Comparison of ENCODE assay signal across 8 mouse cellular contexts in the genomic region with DNA sequence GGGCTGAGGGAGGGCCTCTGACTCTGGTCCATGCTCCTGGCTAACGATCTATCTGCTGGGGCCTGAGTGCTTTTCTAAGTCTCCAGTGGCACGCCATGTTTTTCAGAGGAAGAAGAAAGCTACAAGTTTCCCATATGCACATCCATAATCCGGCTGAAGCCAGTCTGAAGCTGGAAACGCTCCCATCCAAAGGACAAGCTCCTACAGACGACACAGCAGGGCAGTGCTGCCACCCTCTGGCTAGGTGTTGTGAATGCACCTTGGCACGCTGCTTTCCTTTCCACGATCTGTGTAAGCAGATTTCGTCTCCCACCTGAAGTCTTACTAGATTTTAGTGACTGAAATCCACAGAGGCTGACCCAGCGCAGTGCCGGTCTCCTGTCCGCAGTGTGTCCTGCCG. TPM values are rescaled to one million over a fixed set of nuclear protein-coding genes. Genes with fewer than 3 reads are reported as not detected.
DNase-seq lines count a peak whose midpoint lies in the region; ATAC-seq and TF ChIP-seq lines count a peak whose summit lies in the region.

No protein-coding gene starts in this region.

- no peak overlapping the region for H3K9ac ChIP-seq in kidney, embryonic 15.5 days
- peak overlapping the region; percentile 51 for H3K9ac ChIP-seq in limb, embryonic 14.5 days (ENCODE audit: low read depth, low read length, severe bottlenecking)
- H3K9ac ChIP-seq in stomach, embryonic 16.5 days (ENCODE audit: low read length): peak overlapping the region; percentile 13; the same call in 1 of the 2 replicates

- H3K4me1 ChIP-seq in bone marrow macrophage, adult 2 months (ENCODE audit: control insufficient read depth, insufficient read depth, low read length): no peaks in the 10 kb centered on the region
- H3K4me1 ChIP-seq in embryonic fibroblast, embryonic 13.5 days (ENCODE audit: control insufficient read depth, insufficient read depth, low read length): peaks cover 7% of the 10 kb centered on the region; the same call in 1 of the 2 replicates
- H3K4me1 ChIP-seq in kidney, embryonic 15.5 days: 0 out of 2 replicates have a peak, but pooled peaks cover 4% of the 10 kb centered on the region
- H3K4me1 ChIP-seq in limb, embryonic 14.5 days (ENCODE audit: control insufficient read depth, insufficient read depth, low read length): peaks cover 4% of the 10 kb centered on the region
- H3K4me1 ChIP-seq in stomach, embryonic 16.5 days (ENCODE audit: control insufficient read depth, insufficient read depth, low read length): no peaks in the 10 kb centered on the region

- DNase-seq in CD4-positive, CD25-positive, alpha-beta regulatory T cell, adult 2 months (ENCODE audit: low read depth, low spot score): peak; percentile 73
- peak; percentile 42 to 79 for DNase-seq in heart, adult 9 months (ENCODE audit: low spot score in 2 of 2)
- peak; percentile 94 for DNase-seq in limb, embryonic 14.5 days (ENCODE audit: low spot score)
- peak; percentile 62 for DNase-seq in neural tube, embryonic 10.5 days (ENCODE audit: extremely low spot score, low spot score)

- H3K27me3 ChIP-seq in kidney, embryonic 15.5 days: no peaks in the 10 kb centered on the region
- H3K27me3 ChIP-seq in limb, embryonic 14.5 days (ENCODE audit: control insufficient read depth, insufficient read depth, low read length): no peaks in the 10 kb centered on the region
- H3K27me3 ChIP-seq in stomach, embryonic 16.5 days (ENCODE audit: control insufficient read depth, insufficient read depth, low read length): no peaks in the 10 kb centered on the region

- no peaks in the 10 kb centered on the region for H3K9me3 ChIP-seq in kidney, embryonic 15.5 days (replicated peaks)
- H3K9me3 ChIP-seq in limb, embryonic 14.5 days (ENCODE audit: control insufficient read depth, low read length): no peaks in the 10 kb centered on the region
- no peaks in the 10 kb centered on the region for H3K9me3 ChIP-seq in stomach, embryonic 16.5 days (replicated peaks; ENCODE audit: control insufficient read depth, low read length)

- TF ChIP-seq CTCF in bone marrow macrophage, adult 2 months (IDR thresholded peaks at IDR 0.05; ENCODE audit: low read depth, low read length): peak; percentile 75
- TF ChIP-seq CTCF in embryonic fibroblast, embryonic 13.5 days (IDR thresholded peaks at IDR 0.05; ENCODE audit: borderline replicate concordance, insufficient read depth, low read length): peak; percentile 100

- H3K27ac ChIP-seq in bone marrow macrophage, adult 2 months (ENCODE audit: insufficient read depth, low read depth, low read length): no peak overlapping the region
- H3K27ac ChIP-seq in embryonic fibroblast, embryonic 13.5 days (ENCODE audit: insufficient read depth, low read length): no peak overlapping the region
- H3K27ac ChIP-seq in kidney, embryonic 15.5 days: peak overlapping the region; percentile 61
- peak overlapping the region; percentile 74; the same call in 1 of the 2 replicates for H3K27ac ChIP-seq in limb, embryonic 14.5 days (replicated peaks; ENCODE audit: low read depth, low read length)
- H3K27ac ChIP-seq in stomach, embryonic 16.5 days (ENCODE audit: low read length): no peak overlapping the region

- H3K4me3 ChIP-seq in bone marrow macrophage, adult 2 months (ENCODE audit: insufficient read depth, low read length): no peak overlapping the region
- H3K4me3 ChIP-seq in embryonic fibroblast, embryonic 13.5 days (ENCODE audit: insufficient read depth, low read length): no peak overlapping the region
- H3K4me3 ChIP-seq in kidney, embryonic 15.5 days (replicated peaks): no peak overlapping the region
- no peak overlapping the region for H3K4me3 ChIP-seq in limb, embryonic 14.5 days (replicated peaks; ENCODE audit: low read length)
- no peak overlapping the region for H3K4me3 ChIP-seq in stomach, embryonic 16.5 days (replicated peaks; ENCODE audit: low read length)

- peaks cover 71% of the 10 kb centered on the region for H3K36me3 ChIP-seq in kidney, embryonic 15.5 days
- peaks cover 73% of the 10 kb centered on the region for H3K36me3 ChIP-seq in limb, embryonic 14.5 days (ENCODE audit: control insufficient read depth, insufficient read depth, low read length)
- no peaks in the 10 kb centered on the region for H3K36me3 ChIP-seq in stomach, embryonic 16.5 days (ENCODE audit: control insufficient read depth, insufficient read depth, low read length)

- no peak for TF ChIP-seq POLR2A in bone marrow macrophage, adult 2 months (IDR thresholded peaks at IDR 0.05; ENCODE audit: borderline replicate concordance, low read depth, low read length)
- TF ChIP-seq POLR2A in embryonic fibroblast, embryonic 13.5 days (IDR thresholded peaks at IDR 0.05; ENCODE audit: low read depth, low read length): no peak
- no peak for TF ChIP-seq POLR2A in limb, embryonic 14.5 days (IDR thresholded peaks at IDR 0.05; ENCODE audit: borderline replicate concordance, extremely low read depth, insufficient read depth, insufficient read length)

- H3K4me2 ChIP-seq in kidney, embryonic 15.5 days: no peak overlapping the region
- no peak overlapping the region for H3K4me2 ChIP-seq in limb, embryonic 14.5 days (replicated peaks; ENCODE audit: low read depth, low read length, severe bottlenecking)
- no peak overlapping the region for H3K4me2 ChIP-seq in stomach, embryonic 16.5 days (ENCODE audit: low read depth, low read length)

- WGBS in kidney, embryonic 15.5 days: 49% methylated on average over 12 of the region's 12 CpGs
- WGBS in limb, embryonic 14.5 days: 42% methylated on average over 12 of the region's 12 CpGs
- 43% methylated on average over 12 of the region's 12 CpGs for WGBS in stomach, embryonic 16.5 days

- ATAC-seq in kidney, embryonic 15.5 days (replicated peaks; ENCODE audit: low FRiP score): peak; percentile 74
- ATAC-seq in limb, embryonic 14.5 days (ENCODE audit: low FRiP score, low read depth): peak; percentile 85
- peak; percentile 81 for ATAC-seq in stomach, embryonic 16.5 days (ENCODE audit: insufficient read depth, low FRiP score)

RNA-seq across cellular contexts. Expression of a gene that starts 14.3 kb away (rescaled TPM):
- polyA plus RNA-seq in bone marrow macrophage, adult 2 months (2012; ENCODE audit: insufficient read depth, insufficient read length, missing spikeins): 8.7 and 9.3 TPM in 2 replicates
- polyA plus RNA-seq in embryonic fibroblast, embryonic 13.5 days (2011; ENCODE audit: insufficient read length, low read depth, missing spikeins): 161 and 164 TPM in 2 replicates
- 28.4 and 32.3 TPM in 2 replicates for polyA plus RNA-seq in kidney, embryonic 15.5 days (2015; fragmentation: Nextera tagmentation; extraction: Ambion mirVana)
- polyA plus RNA-seq in limb, embryonic 14.5 days (2012; rRNA removed): 89.4 and 105 TPM in 2 replicates
- polyA plus RNA-seq in limb, embryonic 14.5 days (2014; fragmentation: Nextera tagmentation; extraction: Ambion mirVana): 50.7 and 53.9 TPM in 2 replicates
- polyA plus RNA-seq in stomach, embryonic 16.5 days (2015; fragmentation: Nextera tagmentation; extraction: Ambion mirVana): 23.3 and 23.5 TPM in 2 replicates

RNA-seq across cellular contexts. Expression of a gene that starts 44.3 kb away (rescaled TPM):
- 30.6 and 33.5 TPM in 2 replicates for polyA plus RNA-seq in bone marrow macrophage, adult 2 months (2012; ENCODE audit: insufficient read depth, insufficient read length, missing spikeins)
- 54.1 and 55.6 TPM in 2 replicates for polyA plus RNA-seq in embryonic fibroblast, embryonic 13.5 days (2011; ENCODE audit: insufficient read length, low read depth, missing spikeins)
- 46.7 and 47.0 TPM in 2 replicates for polyA plus RNA-seq in kidney, embryonic 15.5 days (2015; fragmentation: Nextera tagmentation; extraction: Ambion mirVana)
- 42.6 and 44.3 TPM in 2 replicates for polyA plus RNA-seq in limb, embryonic 14.5 days (2012; rRNA removed)
- polyA plus RNA-seq in limb, embryonic 14.5 days (2014; fragmentation: Nextera tagmentation; extraction: Ambion mirVana): 46.5 and 46.9 TPM in 2 replicates
- polyA plus RNA-seq in stomach, embryonic 16.5 days (2015; fragmentation: Nextera tagmentation; extraction: Ambion mirVana): 35.1 and 41.9 TPM in 2 replicates

RNA-seq across cellular contexts. Expression of a gene that starts 44.5 kb away (rescaled TPM):
- 3.9 and 4.5 TPM in 2 replicates for polyA plus RNA-seq in bone marrow macrophage, adult 2 months (2012; ENCODE audit: insufficient read depth, insufficient read length, missing spikeins)
- 8.2 and 10.4 TPM in 2 replicates for polyA plus RNA-seq in embryonic fibroblast, embryonic 13.5 days (2011; ENCODE audit: insufficient read length, low read depth, missing spikeins)
- polyA plus RNA-seq in kidney, embryonic 15.5 days (2015; fragmentation: Nextera tagmentation; extraction: Ambion mirVana): 25.2 and 28.1 TPM in 2 replicates
- polyA plus RNA-seq in limb, embryonic 14.5 days (2012; rRNA removed): 30.2 and 35.9 TPM in 2 replicates
- polyA plus RNA-seq in limb, embryonic 14.5 days (2014; fragmentation: Nextera tagmentation; extraction: Ambion mirVana): 21.8 and 21.9 TPM in 2 replicates
- 17.2 and 19.0 TPM in 2 replicates for polyA plus RNA-seq in stomach, embryonic 16.5 days (2015; fragmentation: Nextera tagmentation; extraction: Ambion mirVana)

Comparison
In these comparisons a context has a peak if more than half of its experiments do, and no peak if none do; other contexts are left out.
1. H3K27ac ChIP-seq: peak in kidney, embryonic 15.5 days (single experiment) and limb, embryonic 14.5 days (single experiment); none in bone marrow macrophage, adult 2 months (single experiment), embryonic fibroblast, embryonic 13.5 days (single experiment) and stomach, embryonic 16.5 days (single experiment).
2. Peak in every context shown above with its lines, with median percentiles within 50 percentile points of each other: DNase-seq and ATAC-seq.